Mouse (Mus musculus): ENCODE data around the gene Hps5.
A peak's percentile ranks its signal among the peaks of the same experiment; 100 is the strongest.
"Not testable (repeated sequence)": the region's sequence is repeated elsewhere in the genome, so short reads cannot be mapped to it uniquely, and the experiment has no call there.

Hps5 gene

DNA sequence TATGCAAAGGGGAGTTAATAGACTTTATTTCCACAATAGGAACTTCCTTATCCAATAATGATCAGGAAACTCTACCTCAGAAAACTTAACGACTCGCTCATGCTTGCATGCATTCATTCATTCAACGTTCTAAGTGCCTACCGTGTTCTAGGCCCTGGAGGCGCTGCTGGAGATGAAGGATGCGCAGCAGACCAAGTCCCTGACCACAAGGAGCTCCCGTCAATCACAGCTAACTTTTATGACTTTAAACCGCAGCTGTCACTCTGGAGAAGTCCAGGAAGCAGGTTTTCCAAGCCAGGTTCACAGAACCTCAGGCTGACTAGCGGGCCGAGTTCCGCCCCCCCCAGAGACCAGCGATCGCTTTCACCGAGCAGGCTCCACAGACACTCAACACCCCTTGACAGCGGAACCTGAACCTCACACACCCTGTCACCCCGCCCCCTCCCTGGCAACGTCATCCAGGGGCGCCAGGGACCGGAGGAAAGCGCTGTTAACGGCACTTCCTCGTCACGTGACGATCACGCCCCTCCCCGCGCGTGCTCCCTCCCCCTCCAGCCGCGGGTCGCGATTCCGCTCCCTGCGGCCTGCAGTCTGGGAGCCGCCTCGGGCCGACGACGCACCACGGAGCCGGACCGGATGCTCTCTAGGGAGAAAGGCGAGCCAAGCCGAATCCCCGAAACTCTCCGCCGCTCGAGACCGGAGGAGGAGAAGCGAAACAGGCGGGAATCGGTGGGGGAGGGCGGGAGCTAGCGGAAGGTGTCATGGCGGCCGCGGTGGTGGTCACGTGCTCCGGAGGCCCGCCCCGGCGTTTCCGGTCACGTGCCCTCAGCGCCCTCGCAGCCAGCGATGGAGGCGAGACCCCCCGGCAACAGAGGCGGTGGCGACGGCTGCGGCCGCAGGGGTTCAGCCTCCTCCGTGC lies at the start of gene Hps5, which contains the start of gene Gtf2h1:
Gene Hps5, minus strand, starts transcription at position 778 of the 919 bp plus-strand sequence.
Gene Gtf2h1, plus strand, starts transcription at position 817 of the 919 bp plus-strand sequence.
- DNase-seq (ENCODE audit: low spot score in 2 of 2): peak; percentile 93 to 97

DNA sequence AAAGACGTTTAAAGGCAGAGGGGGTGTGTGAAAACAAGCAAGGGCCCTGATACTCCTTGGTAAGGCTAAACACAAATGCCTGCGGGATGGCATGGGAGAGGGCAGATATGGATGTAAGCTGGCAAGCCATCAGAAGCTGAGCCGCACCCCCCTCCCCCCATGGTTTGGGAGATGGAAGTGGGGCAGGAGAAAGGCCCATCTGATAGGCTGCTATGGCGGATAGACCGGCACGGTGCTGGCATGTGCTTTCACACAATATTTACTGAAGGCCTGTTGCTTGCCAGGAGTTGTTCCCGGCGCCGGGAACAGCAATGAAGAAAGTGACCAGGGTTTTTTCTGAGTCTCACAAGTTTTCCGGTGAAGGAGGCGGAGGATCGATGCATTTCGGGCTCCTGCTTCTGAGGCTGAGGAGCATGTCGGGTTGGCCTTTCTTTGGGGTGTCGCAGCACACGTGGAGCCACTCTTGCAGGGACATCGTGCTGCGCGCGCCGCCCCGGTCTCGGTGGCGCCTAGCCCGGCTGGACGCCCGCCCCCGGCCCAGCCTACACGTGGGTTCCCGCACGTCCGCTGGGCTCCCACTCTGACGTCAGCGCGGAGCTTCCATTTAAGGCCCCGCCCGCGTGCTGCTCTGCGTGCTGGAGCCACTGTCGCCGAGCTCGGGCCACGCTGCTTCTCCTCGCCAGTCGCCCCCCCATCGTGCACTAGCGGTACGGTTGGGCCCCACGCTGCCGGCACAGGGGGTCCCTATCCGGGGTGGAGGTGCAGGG lies 49.5 kb upstream of the Hps5 start:
- peak; percentile 82 to 92 for DNase-seq (ENCODE audit: low spot score in 2 of 2)

DNA sequence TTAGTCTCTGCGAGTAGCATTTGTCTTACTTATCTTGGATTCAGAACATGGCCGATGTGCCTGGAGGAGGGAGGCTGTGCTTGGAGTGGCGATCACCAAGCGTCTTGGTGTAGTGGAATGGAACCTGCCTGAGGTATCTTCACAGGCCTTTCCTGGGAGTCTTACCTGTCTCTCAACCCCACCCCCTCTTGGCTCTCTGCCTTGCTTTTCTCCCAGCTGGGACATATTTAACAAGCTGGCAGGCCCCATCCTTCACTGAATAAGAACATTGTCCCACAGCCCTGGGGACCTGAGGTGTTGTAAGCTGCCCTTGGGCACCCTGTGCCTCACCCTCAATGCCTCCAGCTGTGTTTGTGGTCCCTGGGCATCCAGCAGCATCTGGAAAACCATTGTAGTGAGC lies 47.7 kb upstream of the Hps5 start:
- no peak for DNase-seq (ENCODE audit: low spot score in 2 of 2)

DNA sequence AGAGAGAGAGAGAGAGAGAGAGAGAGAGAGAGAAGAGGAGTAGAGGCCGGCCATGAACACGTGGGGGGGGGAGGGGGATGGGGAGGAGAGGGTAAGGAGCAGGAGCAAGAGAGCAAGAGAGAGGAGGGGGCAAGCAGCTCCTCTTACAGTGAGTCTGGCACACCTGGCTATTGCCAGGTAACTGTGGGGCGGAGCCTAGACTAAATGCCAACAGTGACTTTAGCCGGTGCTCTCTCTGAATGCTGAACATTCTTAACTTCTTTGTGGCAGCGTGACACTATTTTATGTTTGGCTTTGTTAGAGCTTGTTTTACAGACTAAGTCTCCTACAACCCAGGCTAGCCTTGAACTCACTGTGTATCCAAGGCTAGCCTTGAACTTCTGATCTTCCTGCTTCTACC lies 46.4 kb upstream of the Hps5 start:
- no peak for DNase-seq (ENCODE audit: low spot score in 2 of 2)

DNA sequence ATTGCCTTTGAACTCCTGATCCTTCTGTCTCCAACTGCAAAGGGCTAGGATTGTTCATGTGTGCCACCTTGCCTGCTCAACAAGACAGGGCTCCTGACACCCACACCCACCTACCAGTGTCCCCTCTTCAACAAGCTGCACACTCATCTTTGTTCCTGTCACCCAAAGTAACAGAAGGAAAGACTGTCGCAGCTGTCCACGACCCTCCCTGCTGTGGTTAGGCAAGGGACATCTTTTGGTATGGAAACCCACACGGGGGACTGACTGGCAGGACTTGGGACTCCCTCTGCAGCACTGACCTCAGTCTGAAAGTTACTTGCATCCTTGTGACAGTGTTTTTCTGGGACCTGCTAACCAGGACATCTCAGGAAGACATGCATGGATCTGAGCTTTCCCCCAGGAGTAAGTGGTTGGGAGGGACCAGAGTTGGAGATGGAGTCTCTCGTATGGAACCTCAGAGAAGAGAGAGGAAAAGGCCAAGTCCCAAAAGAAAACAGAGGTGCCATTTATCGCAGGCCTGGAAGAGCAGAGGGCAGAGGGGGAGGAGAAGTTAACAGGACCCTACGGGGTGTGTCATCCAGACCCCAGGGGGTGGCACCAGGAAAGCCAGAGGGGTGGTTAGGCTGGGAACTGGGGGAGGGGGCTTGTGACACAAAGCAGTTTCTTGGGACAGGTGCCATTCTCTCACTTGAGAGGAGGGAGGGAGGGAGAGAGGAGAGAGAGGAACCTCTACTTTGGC lies 45.1 kb upstream of the Hps5 start, which contains the start of gene Ldha:
Gene Ldha, plus strand, starts transcription at position 689 of the 739 bp plus-strand sequence.
- DNase-seq (ENCODE audit: low spot score in 2 of 2): no peak

DNA sequence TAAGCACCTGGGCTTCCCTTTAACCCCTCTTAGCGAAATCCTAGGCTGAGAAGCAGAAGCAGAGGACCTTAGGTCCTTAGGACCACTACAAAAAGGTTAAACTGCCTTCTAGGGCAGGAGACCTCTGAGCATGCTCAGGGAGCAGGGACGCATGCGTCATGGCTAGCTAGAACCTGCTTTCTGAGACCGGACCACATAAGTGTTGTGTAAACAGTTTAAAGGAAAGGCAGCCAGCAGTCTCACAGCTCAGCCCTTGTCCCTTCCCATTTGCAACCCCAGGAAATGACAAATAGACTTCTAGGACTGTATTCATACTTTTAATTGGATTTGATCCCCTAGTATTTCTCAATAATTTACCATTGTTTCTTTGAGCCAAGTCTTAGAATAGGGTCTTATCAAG lies 44.5 kb upstream of the Hps5 start:
- no peak for DNase-seq (ENCODE audit: low spot score in 2 of 2)

DNA sequence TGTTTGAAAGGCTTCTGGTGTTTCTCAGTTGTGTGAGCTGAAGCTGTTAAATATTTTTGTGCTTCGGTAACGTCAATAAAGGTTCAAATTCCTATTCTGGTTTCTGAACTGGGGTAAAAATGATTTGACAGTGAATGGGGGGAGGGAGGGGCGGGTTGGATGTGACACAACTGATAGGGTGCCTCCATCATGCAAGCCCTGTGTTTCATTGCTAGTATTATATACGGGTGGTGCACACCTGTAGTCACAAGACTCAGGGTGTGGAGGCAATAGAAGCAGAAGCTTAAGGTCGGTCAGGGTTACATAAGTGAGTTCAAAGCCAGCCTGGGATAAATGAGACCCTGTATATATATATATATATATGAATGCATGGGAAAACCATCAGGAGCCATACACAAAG lies 44.0 kb upstream of the Hps5 start:
- no peak for DNase-seq (ENCODE audit: low spot score in 2 of 2)

DNA sequence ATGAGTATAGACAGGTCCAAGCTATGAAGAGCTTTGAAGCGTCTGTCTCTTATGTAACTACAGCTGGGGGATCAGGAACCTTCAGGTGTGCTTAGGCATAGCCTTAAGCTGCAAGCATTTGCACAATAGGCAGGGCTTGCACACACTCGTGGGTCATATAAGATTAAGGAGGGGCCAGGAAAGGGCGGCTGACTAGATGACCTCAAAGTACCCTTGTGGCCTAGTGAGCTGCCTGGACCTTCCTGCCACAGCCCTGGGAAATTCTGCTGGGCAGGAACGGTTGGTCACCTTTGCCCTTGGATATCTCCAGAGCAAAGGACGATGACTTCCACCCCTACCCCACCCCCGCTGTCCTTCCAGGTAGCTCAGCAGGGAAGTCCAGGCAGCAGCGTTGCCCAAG lies 43.6 kb upstream of the Hps5 start:
- no peak for DNase-seq (ENCODE audit: low spot score in 2 of 2)

DNA sequence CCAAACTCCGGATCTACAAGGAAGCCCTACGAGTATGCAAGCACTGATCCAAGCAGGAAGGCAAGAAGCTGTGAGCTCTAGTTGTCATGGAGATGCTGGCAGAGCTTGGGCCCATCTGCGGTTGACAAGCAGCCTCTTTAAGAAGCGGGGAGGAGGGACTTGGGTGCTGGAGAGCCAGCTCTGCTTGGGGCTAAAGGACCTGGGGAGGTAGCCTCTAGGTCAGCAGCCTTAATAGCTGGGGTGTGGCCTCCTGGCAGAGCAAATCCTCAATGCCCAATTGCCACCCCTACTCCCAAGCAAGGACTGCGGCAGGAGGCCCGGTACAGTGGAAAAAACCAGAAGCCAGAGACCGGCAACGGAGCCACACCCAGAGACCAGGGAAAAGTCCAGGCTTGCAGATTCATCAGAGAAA lies 43.0 kb upstream of the Hps5 start:
- peak in 1 of 2 experiments; percentile 71 for DNase-seq (ENCODE audit: low spot score in 2 of 2)

DNA sequence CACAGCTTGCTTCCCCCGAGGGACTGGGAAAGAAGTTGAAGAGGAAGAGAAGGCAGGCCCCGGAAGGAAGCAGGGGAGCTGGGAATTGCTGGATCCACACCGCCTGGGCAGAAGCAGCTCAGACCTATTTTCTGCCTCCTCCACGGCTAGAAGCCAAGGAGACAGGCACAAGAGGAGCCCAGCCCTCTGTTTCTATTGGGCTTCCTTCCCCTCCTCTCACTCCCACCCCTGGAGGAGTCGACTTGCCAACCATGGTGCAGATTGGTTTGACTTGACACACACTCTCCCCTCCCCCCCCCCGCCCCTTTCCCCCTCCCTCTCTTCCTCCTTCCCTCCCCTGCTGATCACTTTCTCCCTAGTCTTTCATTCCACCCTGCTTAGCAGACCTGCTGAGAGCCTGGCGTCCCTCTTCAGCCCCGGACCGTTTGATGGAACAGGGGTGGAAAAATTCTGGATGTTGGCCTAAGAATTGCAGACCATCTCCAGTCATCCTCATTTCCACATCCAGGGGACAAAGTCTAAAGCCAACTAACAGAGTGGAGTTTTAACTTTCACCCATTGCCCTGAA lies 42.3 kb upstream of the Hps5 start:
- DNase-seq (ENCODE audit: low spot score in 2 of 2): no peak

DNA sequence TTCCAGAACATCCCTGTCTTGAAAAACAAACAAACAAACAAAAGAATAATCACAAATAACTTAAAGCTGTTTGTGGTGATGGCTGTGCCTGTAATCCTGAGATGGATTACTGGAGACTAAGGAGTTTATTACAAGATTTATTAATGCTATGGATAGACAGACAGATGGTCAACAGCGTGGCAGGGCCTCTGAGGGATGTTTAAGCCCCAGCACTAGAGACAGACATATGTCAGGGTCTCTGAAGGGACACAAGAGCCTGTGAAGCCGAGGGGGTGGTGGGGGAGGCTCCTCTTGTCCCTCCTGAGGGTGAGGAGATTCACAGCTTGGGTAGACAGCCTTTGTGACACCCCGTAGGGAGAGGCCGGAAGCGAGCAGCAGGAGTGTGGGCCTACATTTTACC lies 41.2 kb upstream of the Hps5 start:
- no peak for DNase-seq (ENCODE audit: low spot score in 2 of 2)

DNA sequence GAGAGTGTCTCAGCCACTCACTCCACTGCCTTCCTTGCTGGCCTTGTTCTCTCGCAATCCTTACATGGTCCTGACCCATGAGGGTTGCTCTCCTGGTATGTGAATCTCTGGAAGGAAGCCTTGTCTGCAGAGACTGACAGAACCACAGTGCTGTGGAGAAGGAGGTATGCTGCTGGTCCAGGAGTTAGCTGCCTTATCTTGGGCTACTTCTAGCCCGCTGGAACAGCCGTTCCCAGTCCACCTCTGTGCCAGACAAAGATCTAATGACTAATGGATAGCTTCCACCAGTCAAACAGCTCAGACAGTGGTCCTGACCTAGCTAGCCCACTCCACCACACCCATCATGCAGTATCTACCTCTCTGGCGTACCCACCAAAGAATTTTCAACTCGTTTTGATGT lies 40.5 kb upstream of the Hps5 start:
- DNase-seq (ENCODE audit: low spot score in 2 of 2): no peak

DNA sequence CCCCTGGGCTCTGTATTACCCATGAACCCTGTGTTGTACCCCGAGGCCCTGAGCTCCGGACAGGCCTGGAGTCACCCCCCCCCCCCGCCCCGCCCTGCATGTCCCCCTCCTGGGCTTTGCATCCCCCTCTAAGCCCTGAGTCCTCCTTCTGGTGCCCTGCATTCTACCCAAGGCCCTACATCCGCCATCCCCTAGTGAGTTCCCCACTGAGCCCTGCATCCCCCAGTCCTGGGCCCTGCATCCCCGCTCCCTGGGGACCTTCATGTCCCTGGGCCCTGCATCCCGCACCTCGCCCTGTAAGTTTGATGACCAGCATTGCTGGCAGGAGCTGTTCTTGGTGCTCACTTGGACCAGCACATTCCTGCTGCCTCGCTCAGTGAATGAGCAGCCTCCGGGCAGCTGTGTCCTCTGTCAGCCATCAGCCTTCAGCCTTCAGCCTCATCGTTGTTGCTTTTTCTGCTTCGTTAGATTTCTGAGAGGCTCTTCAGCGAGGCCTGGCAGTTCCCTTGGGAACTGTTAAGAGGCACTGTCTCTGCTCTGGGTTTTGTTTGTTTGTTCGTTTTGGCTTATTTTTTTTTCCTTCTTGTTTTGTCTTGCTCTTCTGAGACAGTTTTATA lies 39.2 kb upstream of the Hps5 start:
- no peak for DNase-seq (ENCODE audit: low spot score in 2 of 2)

DNA sequence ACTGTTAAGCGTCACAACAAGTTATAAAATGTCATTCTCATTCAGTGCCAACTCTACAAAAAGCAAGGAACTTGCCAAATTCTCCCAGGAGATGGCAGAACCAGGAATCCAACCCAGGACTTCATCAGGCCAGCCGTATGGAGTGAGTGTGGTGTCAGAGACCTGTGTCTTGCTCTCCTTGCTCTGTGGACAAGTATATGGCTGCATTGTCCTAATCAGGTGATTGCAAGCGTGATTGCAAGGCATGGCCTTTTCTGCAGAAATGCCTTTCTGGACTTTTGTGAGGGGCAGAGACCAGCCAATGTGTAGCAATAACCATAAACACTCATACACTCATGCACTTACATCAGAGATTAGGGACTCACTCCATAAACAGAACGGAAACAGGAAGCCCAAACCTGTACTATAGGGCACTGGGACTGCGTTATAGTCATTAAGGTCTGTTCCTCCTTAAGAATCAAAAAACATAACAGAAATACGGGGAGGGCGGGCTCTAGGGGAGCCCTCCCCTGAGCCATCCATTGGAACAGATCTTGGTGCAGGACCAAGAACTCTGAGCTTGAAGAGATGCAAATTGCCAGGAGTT lies 37.9 kb upstream of the Hps5 start:
- no peak for DNase-seq (ENCODE audit: low spot score in 2 of 2)

DNA sequence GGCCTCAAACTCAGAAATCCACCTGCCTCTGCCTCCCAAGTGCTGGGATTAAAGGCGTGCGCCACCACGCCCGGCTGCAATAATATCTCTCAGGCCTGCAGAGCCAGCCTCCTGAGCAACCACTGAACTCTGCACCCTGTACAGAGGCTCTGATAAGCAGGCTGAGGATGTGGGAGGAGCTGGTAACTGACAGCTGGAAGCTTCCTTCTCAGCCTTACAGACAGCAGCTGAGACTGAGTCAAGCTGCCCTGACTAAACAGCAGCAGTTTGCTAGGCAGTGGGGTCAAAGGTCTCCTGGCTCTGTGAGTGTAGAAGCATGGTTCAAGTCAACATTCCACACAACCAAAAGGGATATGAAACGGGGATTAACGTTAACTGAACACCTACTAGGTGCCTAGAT lies 37.4 kb upstream of the Hps5 start:
- no peak for DNase-seq (ENCODE audit: low spot score in 2 of 2)

DNA sequence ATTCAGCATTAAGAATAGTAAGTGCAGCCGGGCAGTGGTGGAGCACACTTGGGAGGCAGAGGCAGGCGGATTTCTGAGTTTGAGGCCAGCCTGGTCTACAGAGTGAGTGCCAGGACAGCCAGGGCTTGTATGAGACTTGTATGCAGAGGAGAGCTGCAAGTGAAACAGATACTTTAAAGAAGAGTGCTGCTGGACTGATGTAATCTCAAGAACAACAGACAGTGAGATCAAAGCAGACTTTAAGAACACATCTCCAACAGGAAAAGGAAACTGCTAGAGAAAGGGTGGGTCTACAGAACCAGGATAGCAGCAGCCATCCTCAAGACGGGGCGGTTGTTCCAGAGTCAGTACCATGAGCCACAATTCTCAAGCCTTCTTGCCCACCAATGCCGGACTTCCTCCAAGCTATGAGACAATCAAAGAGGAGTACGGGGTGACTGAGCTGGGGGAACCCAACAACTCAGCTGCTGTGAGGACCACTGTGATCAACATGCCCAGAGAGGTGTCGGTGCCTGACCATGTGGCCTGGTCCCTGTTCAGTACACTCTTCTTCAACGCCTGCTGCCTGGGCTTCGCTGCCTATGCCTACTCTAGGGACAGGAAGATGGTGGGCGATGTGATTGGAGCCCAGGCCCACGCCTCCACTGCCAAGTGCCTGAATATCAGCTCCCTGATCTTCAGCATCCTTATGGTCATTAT lies 36.4 kb upstream of the Hps5 start:
- DNase-seq (ENCODE audit: low spot score in 2 of 2): not testable (repeated sequence)

DNA sequence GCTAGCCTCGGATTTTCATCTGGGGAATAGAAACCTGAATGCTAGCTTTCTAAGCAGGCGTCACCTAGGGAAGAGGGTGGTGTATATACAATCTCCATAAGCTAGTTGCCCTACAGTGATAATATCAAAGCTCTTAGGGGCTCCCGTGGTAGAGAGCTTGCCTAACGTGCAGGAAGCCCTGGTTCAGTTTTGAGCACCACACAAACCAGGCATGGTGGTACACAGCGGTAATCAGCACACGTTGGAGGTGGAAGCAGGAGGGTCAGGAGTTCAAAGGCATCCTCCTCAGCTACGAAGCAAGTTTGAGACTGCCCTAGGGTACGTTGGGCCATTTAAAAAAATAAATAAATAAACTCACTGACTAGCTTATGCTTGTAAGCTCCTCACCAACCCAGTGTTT lies 35.8 kb upstream of the Hps5 start:
- no peak for DNase-seq (ENCODE audit: low spot score in 2 of 2)

DNA sequence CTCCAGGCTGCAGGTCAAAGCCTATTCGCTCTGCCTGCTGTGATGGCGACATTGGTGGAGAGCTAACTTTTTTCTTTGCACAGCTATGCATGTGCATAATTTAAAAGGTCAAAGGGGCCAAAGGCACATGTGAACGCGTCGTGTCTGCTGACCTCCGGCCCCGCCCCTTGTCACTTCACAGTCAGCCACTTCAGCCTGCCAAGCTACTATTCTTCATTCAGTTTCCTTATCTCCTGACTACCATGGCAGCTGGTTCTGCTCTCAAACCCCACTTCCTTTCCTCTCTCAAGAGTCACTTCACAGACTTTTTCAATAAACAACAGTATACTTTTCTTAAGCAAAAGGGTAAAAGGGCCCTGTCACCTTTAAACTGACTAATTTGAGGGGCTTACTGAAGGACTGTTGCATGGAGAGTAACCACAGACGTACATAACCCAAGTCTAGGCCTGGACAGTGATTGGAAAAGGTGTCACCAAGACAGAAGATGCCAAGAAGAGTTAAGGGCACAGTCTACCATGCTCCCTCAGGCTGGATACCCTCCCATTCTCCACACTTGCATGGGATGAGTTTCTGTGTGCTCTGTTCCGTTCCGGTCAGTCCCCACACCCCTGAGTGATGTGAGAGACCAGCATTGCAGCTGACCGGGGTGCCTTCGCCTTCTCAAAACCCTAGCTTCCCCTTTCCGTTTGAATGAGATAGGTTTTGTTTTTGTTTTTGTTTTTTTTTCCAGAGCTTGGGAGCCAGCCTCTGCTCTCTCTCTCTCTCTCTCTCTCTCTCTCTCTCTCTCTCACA lies 35.1 kb upstream of the Hps5 start:
- DNase-seq (ENCODE audit: low spot score in 2 of 2): no peak

DNA sequence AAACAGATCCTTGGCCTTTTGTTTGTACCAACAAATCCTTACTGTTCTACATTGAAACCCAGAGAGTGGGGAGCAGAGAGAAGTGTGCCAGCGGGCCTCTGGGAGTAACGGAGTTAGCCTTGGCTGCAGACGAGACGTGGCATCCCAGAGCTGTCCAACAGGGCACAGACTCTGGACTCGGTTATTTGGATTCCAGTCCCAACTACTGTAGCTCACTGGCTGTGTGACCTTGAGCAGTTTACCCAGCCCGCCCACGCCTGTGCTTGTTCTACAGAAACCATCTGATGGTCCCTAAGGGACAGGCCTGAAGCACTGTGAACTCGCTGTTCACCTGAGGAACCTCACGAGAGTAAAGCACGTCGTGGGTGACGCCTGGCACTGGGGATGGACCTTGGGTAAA lies 34.0 kb upstream of the Hps5 start:
- no peak for DNase-seq (ENCODE audit: low spot score in 2 of 2)
